Mouse (Mus musculus): Measurements from ENCODE around the gene Rpl14.
A peak's percentile ranks its signal among the peaks of the same experiment; 100 is the strongest.

GRCm38 (mm10) chr9:120577133-120577651, 5.9 kb downstream of the Rpl14 start:
- TF ChIP-seq CTCF (IDR thresholded peaks at IDR 0.05; ENCODE audit: low read depth) (0 out of 2 replicates have a peak, but pooled peaks have one; percentile 16), EP300 (IDR thresholded peaks at IDR 0.05; ENCODE audit: low read depth) (no peak)
